Mouse (Mus musculus) skeletal muscle tissue, adult 2 months (tissue): Measurements from ENCODE around the gene Zbtb38.

ENCODE experiments used
- DNase-seq: peaks from one replicate; pipeline ENCODE4 v3.0.0-alpha.2; 2012; ENCODE audit warnings: low read depth, low spot score

The Zbtb38 gene

GRCm38 (mm10) chr9:96752603-96753114 lies at the start of gene Zbtb38:
Gene Zbtb38, minus strand, starts transcription at chr9:96752831.
- peak; percentile 70 for DNase-seq

- DNase-seq: no peak
These were observed 47.6 kb upstream of the Zbtb38 start for GRCm38 (mm10) chr9:96800131-96800825.

GRCm38 (mm10) chr9:96797311-96797710 lies 44.7 kb upstream of the Zbtb38 start:
- no peak for DNase-seq

GRCm38 (mm10) chr9:96795399-96795928 lies 42.8 kb upstream of the Zbtb38 start:
- peak; percentile 27 for DNase-seq

- no peak for DNase-seq
These were observed 42.0 kb upstream of the Zbtb38 start for GRCm38 (mm10) chr9:96794601-96795000.

GRCm38 (mm10) chr9:96792543-96792942 lies 39.9 kb upstream of the Zbtb38 start:
- DNase-seq: no peak

- DNase-seq: no peak
These were observed 37.9 kb upstream of the Zbtb38 start for GRCm38 (mm10) chr9:96790389-96791007.

GRCm38 (mm10) chr9:96789906-96790305 lies 37.3 kb upstream of the Zbtb38 start:
- DNase-seq: no peak

GRCm38 (mm10) chr9:96787797-96788196 lies 35.2 kb upstream of the Zbtb38 start:
- DNase-seq: no peak

- no peak for DNase-seq
These were observed 33.3 kb upstream of the Zbtb38 start for GRCm38 (mm10) chr9:96785871-96786342.

GRCm38 (mm10) chr9:96785187-96785586 lies 32.6 kb upstream of the Zbtb38 start:
- no peak for DNase-seq

- DNase-seq: no peak
These were observed 31.0 kb upstream of the Zbtb38 start for GRCm38 (mm10) chr9:96783667-96784066.

- no peak for DNase-seq
These were observed 30.6 kb upstream of the Zbtb38 start for GRCm38 (mm10) chr9:96783258-96783657.

- DNase-seq: no peak
These were observed 29.4 kb upstream of the Zbtb38 start for GRCm38 (mm10) chr9:96782062-96782461.

GRCm38 (mm10) chr9:96773146-96773545 lies 20.5 kb upstream of the Zbtb38 start:
- no peak for DNase-seq

- no peak for DNase-seq
These were observed 17.8 kb upstream of the Zbtb38 start for GRCm38 (mm10) chr9:96770443-96770842.

- DNase-seq: no peak
These were observed 17.0 kb upstream of the Zbtb38 start for GRCm38 (mm10) chr9:96769651-96770050.

GRCm38 (mm10) chr9:96767874-96768273 lies 15.2 kb upstream of the Zbtb38 start:
- DNase-seq: no peak

- no peak for DNase-seq
These were observed 13.4 kb upstream of the Zbtb38 start for GRCm38 (mm10) chr9:96766078-96766477.

GRCm38 (mm10) chr9:96765410-96765809 lies 12.8 kb upstream of the Zbtb38 start:
- no peak for DNase-seq

- no peak for DNase-seq
These were observed 11.4 kb upstream of the Zbtb38 start for GRCm38 (mm10) chr9:96763847-96764631.

GRCm38 (mm10) chr9:96763025-96763424 lies 10.4 kb upstream of the Zbtb38 start:
- no peak for DNase-seq
